Mouse (Mus musculus) lung, postnatal 14 days (tissue): ENCODE data around the gene Ttc13.

Experiments used
- DNase-seq: peaks from one replicate; pipeline ENCODE4 v3.0.0; 2021

Gene Ttc13

DNA sequence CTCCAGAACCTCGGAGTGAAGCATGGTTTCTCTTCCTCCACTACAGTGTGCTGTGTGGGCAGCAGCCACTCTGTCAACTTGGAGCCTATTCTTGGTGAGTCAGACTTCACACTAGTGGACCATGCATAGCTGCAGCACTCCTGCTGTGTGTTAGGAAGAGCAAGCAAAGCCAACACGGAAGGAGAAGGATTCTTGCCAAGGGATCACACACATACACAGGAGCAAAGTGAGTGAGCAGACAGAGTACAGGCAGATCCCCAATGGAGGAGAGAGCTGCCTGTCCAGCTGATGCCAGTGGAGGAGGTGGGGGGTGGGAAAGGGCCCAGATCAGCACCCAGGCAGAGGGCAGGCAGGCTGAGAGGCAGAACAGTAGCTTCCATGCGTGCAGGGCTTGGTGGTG, 19.6 kb downstream of the Ttc13 start:
- no peak for DNase-seq

DNA sequence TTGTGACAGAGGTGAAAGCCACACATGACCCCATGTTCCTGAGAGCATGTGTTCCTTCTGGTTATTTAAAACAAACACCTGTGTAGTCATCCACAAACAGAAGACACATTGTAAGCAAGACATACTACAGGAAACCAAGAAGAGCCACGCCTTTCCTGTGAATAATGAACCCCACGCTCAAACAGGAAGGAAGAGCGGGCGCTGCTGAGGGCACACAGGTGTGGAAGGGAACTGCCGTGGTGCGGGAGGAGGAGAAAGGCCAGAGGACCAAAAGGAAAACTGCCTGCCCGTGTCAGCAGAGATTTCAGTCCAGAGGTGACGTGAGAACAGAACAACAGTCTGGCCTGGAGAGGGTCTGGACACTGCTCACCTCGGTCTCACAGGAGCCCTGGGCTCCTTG, 20.8 kb downstream of the Ttc13 start:
- no peak for DNase-seq

DNA sequence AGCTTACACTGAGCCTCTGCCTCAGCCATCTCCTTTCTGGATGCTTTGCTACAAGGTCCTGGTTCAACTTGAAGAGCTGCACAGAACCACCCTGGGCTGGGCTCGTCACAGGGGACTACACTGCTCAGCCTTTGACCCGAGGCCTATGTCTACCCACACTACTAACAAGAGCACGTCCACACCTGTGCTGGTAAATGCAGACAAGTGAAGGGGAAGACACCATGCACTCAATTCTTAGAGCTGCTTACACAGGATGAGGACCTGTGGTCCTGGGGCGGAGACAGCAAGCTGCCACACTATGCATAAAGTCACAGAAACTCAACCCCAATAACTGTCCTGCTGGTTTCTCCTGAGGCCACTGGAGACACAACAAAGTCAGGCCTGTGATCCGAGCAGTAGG, 21.5 kb downstream of the Ttc13 start:
- no peak for DNase-seq

DNA sequence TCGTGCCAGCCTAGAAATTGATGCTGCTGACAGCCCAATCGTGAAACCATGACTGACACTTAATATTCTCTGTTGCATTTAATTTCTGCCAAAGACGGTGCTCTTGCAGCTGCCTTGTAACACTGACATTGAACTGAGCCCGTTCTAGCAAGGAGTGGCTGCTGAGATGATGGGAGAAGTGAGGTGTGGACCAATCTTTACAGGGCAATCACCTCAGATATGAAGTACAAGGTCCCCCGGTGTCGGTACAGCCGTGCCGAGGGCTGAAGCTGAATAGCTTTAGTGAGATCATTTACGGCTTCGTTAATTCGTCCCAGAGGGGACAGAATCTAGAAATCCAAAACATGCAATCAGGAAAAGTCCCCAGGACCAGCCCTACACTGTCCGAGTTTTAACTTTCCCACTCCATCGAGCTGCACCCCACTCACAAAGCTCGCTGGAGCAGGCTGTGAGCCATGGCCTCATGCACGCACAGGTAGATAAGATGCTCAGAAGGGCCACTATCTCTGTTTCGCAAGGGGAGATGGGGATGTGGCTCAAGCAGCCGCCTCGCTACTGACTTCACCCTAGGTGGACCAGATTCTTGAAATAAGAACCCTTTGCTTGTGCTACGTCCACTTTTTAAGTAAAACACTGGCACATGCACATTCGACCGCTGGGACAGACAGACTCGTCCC, 26.2 kb downstream of the Ttc13 start:
- no peak for DNase-seq

DNA sequence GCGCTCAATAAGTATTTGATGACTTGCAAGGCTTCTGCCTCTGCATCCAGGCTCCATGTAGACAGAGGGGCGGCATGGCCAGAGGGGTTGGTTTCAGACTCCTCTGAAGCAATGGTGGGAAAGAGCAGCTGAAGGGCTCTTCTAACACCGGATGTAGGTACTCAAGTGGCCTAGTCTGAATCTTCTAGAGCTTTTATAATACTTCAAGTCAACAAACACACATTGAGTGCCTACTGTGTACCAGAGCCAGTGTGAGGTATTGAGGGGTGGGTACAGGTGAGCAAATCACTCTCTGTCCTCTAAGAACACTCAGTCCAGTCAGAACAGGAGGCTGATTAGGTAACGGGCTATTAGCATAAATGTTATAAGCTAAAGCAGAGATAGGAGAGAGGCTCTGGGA, 30.1 kb downstream of the Ttc13 start:
- peak; percentile 34 for DNase-seq

DNA sequence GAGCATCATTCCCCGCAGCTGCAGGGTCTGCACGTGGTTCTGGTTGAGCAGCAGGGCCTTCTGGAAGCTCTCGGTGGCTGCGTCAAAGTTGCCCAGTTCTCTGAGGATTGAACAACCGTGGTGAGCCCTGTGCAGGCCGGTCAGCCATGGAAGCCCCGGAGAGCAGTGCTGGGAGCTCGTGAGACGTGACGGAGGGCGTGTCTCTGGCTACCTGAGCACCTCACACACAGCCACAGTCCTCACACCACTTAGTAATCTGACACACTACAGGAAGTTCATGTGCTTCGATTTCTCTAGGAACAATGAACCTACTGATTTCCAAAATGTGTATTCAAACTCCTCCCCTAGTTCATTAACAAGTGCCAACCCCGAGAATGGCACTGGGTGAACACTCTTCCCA, 32.9 kb downstream of the Ttc13 start:
- no peak for DNase-seq

DNA sequence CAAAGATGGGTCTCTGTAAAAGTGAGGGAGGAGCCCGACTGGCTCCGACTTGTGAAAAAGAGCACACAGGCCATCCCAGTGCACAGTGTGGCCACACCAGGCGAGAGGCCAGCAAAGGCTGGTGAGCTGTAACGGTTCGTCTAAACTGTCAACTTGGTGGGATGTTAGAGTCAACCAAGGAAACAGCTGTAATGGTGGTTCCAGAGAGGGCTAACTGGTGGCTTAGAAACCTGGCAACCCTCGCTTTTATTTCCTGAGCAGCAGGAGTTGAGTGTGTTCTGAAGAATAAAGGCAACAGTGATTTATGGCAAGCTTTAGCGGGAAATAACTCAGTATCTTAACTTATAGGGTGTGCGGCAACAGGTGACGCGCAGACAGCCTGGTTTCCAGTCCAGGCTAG, 39.6 kb downstream of the Ttc13 start:
- DNase-seq, result no peak

DNA sequence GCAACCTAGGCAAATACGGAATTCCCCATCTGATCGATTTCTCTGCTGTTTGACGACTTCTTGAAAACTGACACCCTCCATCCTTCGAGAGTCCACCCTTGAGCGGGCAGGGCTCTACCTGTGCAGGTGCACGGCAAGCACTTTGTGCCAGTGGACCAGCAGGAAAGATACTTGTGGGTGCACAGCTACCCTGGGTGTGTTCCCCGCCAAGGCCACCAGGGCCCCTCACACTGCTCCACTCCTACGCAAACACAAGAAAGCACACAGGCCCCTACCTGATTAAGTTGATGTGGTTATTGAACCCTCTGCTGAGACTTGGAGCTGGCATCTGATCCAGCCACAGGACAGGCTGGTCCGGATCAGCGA, 40.0 kb downstream of the Ttc13 start:
- DNase-seq, result peak; percentile 19

DNA sequence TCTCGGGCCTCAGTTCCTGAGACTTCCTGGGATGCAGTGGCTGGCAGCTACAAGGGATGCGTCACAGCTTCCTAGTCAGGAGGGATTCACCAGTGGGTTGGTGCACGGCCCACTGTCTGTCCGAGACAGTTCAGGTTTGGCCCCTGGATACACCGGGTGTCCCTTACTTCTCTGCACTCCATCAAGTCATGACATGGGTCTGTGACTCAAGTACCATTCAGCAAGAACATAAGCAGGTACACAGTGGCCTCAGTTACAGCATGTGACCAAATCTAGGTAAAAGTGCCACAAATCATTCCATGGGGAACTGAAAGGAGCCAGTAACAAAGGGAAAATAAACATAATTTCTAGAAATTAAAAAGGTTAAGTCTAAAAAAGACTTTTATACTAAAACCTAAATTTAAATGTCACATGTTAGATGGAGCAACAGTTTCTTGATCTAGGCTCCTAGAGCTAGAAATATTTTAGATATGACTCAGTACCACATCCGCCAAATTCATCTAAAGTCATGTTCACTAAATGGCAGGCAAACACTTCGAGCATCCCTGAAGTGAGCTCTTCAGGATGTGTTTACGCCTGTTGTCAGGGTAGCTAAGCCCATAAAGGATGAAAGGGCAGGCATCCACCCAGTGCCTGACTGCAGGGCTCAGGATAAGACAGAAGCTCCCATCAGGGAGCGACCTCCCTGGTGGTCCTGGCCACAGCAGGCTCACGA, 40.5 kb downstream of the Ttc13 start:
- DNase-seq, result peak; percentile 38

DNA sequence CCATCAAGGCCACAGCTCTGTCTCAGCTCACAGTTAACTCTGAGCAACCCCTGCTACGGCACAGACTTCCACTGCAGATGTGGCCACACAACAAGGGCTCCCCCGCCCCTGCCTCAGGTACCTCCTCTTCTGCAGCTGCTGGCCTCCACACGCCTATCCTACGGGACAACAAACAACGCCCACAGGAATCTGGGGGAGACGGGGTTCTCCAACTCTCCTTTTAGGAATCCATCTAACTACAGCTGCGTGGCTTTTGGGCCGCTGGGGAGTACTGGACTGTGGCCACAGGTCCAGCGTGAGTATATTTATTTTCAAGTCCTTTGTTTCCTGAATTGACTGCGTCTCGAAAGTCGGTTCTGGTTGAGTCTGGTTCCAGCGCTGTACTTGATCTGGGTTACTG, 43.5 kb downstream of the Ttc13 start:
- no peak for DNase-seq

DNA sequence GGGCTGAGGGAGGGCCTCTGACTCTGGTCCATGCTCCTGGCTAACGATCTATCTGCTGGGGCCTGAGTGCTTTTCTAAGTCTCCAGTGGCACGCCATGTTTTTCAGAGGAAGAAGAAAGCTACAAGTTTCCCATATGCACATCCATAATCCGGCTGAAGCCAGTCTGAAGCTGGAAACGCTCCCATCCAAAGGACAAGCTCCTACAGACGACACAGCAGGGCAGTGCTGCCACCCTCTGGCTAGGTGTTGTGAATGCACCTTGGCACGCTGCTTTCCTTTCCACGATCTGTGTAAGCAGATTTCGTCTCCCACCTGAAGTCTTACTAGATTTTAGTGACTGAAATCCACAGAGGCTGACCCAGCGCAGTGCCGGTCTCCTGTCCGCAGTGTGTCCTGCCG, 44.3 kb downstream of the Ttc13 start:
- DNase-seq, result peak; percentile 84

DNA sequence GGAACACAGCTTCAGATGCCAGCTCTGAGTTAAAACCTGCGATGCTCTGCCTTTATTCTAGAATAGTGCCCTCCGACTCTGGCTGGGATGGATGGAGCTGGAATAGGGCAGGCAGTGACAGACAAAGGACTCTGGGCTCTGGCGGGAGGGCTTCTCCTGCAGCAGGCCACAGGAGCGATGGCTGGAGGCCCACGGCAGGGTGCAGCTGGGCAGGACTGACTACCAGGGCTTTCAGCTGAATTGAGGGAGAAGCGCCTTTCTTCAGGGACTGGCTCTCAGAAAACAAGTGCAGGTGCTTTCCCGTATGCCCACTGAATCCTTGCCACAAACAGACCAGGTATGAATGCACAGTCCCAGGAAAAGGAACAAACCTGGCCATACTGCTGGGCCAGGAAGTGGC, 44.7 kb downstream of the Ttc13 start:
- DNase-seq, result no peak

DNA sequence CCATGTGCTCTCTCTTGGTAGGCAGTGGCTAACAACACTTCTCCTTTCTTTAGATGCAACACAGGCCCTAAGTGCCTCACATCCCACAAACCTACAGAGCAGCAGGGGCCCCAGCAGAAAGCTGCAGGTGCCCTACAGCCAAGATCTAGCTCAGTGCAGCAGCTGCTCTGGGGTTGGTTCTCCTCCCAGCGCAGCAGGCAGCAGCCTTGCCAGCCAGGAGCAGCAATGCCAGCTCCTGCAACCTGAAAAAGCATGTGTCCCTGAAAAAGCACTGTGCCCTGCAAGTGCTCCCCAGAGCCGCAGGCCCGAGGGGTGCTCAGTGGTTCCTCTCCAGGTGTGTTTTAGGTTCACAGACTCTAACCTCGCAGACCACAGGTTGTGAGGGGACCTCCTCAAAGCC, 45.1 kb downstream of the Ttc13 start:
- DNase-seq, result no peak

DNA sequence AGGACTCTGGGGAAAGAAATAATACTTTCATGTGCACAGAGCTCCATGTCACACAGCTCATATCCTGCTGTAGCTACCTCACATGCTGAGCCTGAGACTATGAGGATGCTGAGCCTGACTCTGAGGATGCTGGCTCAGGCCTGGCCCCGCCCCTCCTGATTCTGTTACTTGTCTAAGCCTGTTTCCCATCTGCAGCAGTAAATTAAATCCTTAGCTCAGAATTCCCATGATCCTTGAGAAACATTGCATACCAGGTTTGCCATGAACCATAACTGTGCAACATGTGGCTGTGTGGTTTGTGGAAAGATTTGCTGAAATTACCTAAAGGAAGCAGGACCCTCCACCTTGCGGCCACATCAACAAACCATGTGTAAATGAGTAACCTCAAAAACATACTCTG, 49.4 kb downstream of the Ttc13 start:
- no peak for DNase-seq

DNA sequence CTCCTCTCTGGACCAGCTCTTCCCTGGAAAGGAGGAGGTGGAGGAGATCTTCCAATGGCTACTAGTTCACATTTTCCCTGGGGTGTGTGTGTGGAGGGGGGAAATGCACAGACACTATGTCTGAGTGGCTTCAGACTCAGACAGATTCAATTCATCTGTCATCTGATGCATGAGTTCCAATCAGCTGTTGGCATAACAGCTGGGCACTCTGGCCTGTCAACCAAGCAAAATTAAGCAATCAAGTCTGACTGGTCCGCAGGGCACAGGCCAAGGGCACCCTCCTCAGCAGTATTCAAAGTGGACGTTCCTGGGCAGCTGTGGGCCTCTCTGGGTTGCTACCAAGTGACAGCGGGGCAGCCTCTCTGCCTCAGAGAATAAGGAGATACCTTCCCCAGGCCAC, 53.0 kb downstream of the Ttc13 start:
- DNase-seq, result no peak

DNA sequence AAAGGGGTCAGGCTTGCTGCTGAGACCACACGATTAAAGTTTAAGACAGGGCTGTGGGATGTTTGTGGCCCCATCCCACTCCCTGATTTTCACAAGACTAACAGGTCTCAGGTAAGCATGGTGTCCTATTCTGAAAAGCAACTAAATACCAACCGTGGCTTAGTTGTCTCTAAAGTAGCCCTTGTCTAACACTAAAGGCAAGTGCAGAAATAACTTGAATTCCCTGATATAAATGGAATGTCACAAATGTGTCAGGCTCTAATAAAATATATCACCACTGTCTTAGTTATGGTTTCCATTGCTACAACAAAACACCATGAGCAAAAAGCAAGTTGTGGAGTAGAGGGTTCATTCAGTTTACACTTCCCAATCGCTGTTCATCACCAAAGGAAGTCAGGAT, 57.4 kb downstream of the Ttc13 start:
- no peak for DNase-seq

DNA sequence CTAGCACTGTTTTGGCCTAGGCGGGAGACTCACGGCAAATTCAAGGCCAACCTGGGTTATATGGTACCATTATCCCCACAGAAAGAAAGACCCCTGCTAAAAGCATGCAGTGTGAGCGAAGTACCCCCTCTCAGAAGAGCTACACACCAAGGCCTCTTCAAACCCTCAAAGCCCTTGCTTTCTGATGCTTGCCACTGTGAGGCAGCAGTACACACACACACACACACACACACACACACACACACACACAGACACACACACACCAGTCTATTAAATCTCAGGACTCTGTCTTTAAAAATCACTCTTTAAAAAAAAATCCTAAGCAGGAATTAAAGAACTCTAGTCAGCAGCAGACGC, 57.9 kb downstream of the Ttc13 start:
- no peak for DNase-seq

DNA sequence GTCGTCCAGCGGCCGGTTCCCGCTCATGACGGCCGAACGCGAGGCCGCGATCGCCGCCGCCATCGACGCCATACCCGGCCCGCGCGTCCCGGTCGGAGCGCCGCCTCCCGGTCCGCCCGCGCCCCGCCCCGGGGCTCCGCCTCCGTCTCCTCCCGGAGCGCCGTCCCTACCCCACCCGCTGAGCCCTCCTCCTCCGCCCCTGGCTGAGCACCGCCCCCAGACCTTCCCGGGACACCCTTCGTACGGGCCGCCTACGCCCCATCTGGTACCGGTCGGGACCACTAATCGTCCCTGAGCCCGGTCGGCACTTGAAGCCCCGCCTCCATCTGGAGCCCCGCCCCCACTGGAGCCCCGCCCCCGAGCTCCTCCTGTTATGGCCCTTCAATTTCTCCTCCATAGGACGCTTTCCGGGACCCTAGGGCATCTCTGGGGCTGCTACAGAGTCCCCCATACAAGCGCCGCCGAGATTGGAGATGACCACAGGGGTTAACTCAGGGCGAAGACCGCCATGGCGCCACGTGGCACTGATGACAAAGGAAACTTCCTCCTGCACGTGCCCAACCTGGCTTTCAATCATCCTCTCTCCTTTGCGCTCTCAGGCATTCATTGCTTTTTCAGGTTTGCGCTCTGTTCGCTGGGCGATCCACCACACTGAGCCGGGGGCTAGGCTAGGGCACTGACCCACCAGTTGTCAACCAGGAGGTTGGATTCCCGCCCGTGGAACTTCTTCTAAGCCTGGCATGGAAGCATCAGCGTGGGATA, 58.5 kb downstream of the Ttc13 start, which contains the start of gene 2310022B05Rik:
Gene 2310022B05Rik (minus strand): TSS at position 258 of the 762 bp plus-strand sequence.
- DNase-seq, result peak; percentile 88

DNA sequence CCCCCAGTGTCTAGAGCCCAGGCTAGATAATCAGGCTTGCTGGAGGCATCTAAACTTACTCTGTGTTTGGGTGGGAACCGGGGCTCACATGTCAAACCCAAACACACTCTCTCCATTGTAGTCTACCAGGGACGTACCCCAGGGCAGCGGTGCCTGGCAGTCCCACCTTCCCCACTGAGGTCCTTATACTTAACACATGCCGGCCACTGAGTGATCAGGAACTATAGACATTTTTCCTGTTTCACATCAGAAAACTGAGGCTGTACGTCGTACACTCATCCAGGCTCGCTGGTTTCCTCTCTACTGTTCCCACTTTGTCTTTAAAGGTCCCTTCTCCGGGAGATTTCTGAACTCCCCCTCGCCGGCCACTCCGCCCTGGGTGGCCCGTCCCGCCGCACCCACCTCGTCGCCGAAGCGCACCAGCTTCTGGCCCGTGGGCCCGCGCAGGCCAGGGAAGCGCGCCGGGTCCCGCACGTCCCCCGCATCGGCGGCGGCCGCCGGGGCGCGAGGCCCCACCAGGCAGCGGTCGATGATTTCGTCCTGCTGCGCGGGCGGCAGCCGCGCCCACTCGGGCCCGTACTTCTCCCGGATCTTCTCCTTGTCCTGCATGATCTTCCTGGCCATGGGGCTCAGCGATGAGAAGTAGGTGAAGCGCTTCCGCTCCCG, 59.2 kb downstream of the Ttc13 start:
- peak; percentile 12 for DNase-seq

DNA sequence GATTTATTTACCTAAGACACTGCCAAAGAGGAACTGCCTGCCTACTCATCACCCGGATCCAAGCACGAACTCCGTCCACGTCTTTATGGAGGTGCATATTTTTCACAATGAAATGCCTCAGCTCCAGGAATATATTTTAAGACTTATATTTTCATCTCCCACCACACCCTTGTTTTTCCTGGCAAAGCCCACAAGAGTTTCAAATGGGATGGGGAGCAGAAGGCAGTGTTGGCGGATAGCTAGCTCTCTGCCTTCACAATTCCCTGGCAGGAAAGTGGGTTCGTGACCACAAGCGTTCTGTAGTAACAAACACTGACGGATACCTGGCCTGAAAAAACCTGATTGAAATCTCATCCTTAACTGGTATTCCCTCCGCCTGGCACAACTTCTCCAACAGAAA, 60.0 kb downstream of the Ttc13 start:
- peak; percentile 21 for DNase-seq

DNA sequence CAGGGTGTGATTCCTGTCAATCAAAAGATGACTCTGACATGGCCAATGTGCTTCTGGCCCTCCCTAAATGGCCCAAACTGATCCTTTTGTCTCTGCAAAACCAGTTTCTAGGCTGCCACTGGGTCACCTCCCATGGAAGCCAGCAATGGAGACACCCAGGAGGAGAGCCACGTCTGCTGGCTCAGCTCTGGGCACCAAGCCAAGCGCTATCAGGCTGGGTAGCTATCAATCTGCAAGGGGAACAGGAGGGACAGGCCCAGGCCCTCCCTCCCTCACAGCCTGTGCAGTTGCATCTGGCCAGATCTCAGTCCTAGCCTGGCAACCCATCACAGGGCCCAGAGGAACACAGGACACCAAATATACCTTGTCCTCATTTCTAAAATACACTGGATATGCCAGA, 63.4 kb downstream of the Ttc13 start:
- DNase-seq, result peak; percentile 58

DNA sequence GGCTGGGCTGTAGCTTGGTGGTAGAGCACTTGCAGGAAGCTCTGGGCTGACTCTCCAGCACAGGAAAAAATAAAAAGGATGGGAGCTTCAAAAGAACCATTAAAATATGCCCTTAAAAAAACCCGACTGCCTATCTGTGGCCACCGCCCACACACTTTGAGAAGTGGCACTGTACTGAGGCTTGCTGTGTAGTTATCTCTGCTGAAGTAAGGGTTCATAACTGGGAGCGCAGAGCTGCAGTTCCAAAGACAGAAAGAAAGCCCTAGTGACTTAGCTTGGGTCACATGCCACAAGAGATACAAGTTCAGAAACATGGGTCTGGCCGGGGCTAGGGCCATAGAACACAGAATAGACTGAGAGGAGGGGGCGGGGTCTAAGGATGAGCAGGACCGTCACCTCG, 63.8 kb downstream of the Ttc13 start:
- DNase-seq, result no peak

DNA sequence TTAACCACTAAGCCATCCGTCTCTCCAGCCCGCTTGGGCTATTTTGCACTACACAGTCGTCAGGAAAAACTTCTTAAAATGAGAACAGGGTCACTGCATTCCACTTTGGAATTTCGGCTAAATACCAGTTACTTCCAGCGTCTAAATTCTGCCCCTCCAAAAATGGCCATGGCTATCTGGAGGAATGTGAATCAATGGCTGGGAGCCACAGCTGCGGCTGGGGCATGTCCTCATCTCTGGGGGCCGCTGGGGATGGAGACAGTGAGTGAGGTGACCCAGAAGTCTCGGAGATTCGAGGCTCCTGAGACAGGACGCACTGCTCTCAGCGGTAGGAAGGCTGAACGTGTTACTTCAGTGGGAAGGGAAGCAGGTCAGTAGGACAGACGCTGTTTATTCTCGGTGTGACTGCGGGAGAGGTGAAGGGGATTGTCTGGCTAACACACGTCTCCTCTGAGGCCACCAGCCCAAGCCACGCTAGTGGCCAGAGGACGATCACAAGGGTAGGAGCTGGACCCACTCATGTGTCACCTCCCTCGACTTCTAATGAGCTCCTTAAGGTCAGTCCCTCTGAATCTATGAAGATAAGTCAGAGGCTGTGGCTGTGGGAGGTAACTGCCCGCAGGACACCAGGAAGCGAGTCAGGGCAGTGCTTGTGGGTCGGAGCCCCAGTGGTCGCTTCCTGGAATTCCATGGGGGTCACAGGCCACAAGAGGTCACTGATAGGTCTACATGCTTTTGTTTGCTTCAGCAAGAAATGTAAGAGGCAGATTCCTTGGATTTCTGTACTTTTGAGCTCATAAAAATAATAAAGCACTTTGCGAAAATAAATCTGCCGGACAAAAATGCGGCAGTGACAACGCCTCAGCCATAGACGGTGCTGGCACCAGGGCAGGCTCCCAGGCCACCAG, 68.0 kb downstream of the Ttc13 start:
- DNase-seq, result peak; percentile 23
